In the genomic region with DNA sequence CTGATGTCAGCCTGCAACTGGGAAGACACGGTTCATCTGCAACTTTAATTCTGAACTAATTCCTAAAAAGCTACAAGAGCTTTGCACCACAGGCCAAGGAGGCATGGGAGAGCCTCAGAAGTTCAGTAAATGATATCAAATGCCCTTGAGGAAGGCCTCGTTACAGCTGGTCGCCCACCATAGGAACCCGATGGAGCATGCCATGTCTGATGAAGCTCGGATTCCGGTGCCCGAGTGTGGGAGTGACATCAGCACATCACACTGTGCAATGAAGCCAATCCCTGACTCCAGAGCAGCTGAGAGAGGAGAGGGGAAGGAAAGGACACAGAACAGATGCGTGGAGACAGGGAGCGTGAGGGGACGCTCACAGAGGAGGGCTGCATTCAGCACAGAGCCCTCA, we compare ENCODE assay signal across 25 mouse cellular contexts.
DNase-seq lines count a peak whose midpoint lies in the region; ATAC-seq and TF ChIP-seq lines count a peak whose summit lies in the region.
"Had no signal": no experiment of that assay in that cellular context is flagged by ENCODE, and none has a peak within 500 bp of the region (broad histone marks: within the 10 kb centered on the region; RNA-seq: fewer than 3 reads in every experiment).

No protein-coding gene starts in this region.

- no peak for ATAC-seq in hindbrain, embryonic 14.5 days (ENCODE audit: low FRiP score)
- ATAC-seq in kidney, postnatal 0 days (replicated peaks; ENCODE audit: low FRiP score, low read depth): peak; percentile 90
- ATAC-seq in neural tube, embryonic 13.5 days (ENCODE audit: low read depth): no peak
- ATAC-seq: forebrain, embryonic 14.5 days; intestine, embryonic 16.5 days; liver, embryonic 12.5 days; liver, postnatal 0 days; lung, postnatal 0 days had no signal

- H3K27me3 ChIP-seq in hindbrain, embryonic 10.5 days (ENCODE audit: insufficient read depth, poor library complexity, severe bottlenecking): peaks cover 2% of the 10 kb centered on the region; the same call in 1 of the 2 replicates
- no peaks in the 10 kb centered on the region for H3K27me3 ChIP-seq in hindbrain, embryonic 14.5 days (ENCODE audit: control insufficient read depth, insufficient read depth, low read length)
- no peaks in the 10 kb centered on the region for H3K27me3 ChIP-seq in kidney, postnatal 0 days (ENCODE audit: insufficient read depth, low read length)
- H3K27me3 ChIP-seq in neural tube, embryonic 13.5 days: no peaks in the 10 kb centered on the region
- H3K27me3 ChIP-seq: embryonic facial prominence, embryonic 12.5 days; hindbrain, embryonic 15.5 days; liver, embryonic 12.5 days had no signal

- no peak overlapping the region for H3K4me3 ChIP-seq in hindbrain, embryonic 10.5 days
- H3K4me3 ChIP-seq in hindbrain, embryonic 14.5 days (replicated peaks; ENCODE audit: low read length): no peak overlapping the region
- H3K4me3 ChIP-seq in kidney, postnatal 0 days (replicated peaks; ENCODE audit: low read depth, low read length): no peak overlapping the region
- H3K4me3 ChIP-seq in neural tube, embryonic 13.5 days: no peak overlapping the region
- H3K4me3 ChIP-seq: embryonic facial prominence, embryonic 12.5 days; hindbrain, embryonic 15.5 days; liver, embryonic 12.5 days had no signal

- no peaks in the 10 kb centered on the region for H3K36me3 ChIP-seq in hindbrain, embryonic 10.5 days
- no peaks in the 10 kb centered on the region for H3K36me3 ChIP-seq in hindbrain, embryonic 14.5 days (replicated peaks; ENCODE audit: control insufficient read depth, insufficient read depth)
- no peaks in the 10 kb centered on the region for H3K36me3 ChIP-seq in kidney, postnatal 0 days (ENCODE audit: insufficient read depth, low read length)
- H3K36me3 ChIP-seq in neural tube, embryonic 13.5 days: no peaks in the 10 kb centered on the region
- H3K36me3 ChIP-seq: embryonic facial prominence, embryonic 12.5 days; hindbrain, embryonic 15.5 days; liver, embryonic 12.5 days had no signal

- TF ChIP-seq CTCF in kidney, postnatal 0 days (IDR thresholded peaks at IDR 0.05; ENCODE audit: low read depth): no peak

- no peak for DNase-seq in hindbrain, embryonic 10.5 days (ENCODE audit: low spot score)
- DNase-seq in hindbrain, embryonic 14.5 days (ENCODE audit: low spot score): no peak
- peak; percentile 88 for DNase-seq in kidney, postnatal 0 days (ENCODE audit: low spot score)
- DNase-seq in kidney, postnatal 36 days: no peak
- peak; percentile 50 for DNase-seq in retina, postnatal 1 day
- DNase-seq in retina, embryonic 14.5 days (ENCODE audit: low spot score): no peak
- no peak for DNase-seq in layer of hippocampus, adult 8-10 months (ENCODE audit: low spot score in 2 of 2)
- DNase-seq: adrenal gland, postnatal 36 days; cerebellum, adult 18-20 months; cerebellum, postnatal 10 days; gastrocnemius, postnatal 14 days; heart, postnatal 14 days; kidney, postnatal 14 days; layer of hippocampus, postnatal 36 days; left cerebral cortex, postnatal 4 days; liver, postnatal 0 days; thymus, postnatal 4 days had no signal

- WGBS in hindbrain, embryonic 10.5 days: 32% methylated on average over 10 of the region's 10 CpGs
- 31% methylated on average over 10 of the region's 10 CpGs for WGBS in hindbrain, embryonic 14.5 days
- WGBS in kidney, postnatal 0 days: 33% methylated on average over 10 of the region's 10 CpGs
- WGBS in neural tube, embryonic 13.5 days: 55% methylated on average over 10 of the region's 10 CpGs

- H3K9me3 ChIP-seq in hindbrain, embryonic 10.5 days: 0 out of 2 replicates have a peak, but pooled peaks cover 3% of the 10 kb centered on the region
- H3K9me3 ChIP-seq in hindbrain, embryonic 14.5 days (ENCODE audit: control insufficient read depth, low read length): no peaks in the 10 kb centered on the region
- H3K9me3 ChIP-seq in kidney, postnatal 0 days (replicated peaks; ENCODE audit: low read length): no peaks in the 10 kb centered on the region
- no peaks in the 10 kb centered on the region for H3K9me3 ChIP-seq in neural tube, embryonic 13.5 days
- H3K9me3 ChIP-seq: embryonic facial prominence, embryonic 12.5 days; hindbrain, embryonic 15.5 days; liver, embryonic 12.5 days had no signal

- H3K4me1 ChIP-seq in hindbrain, embryonic 10.5 days (replicated peaks): peaks cover 20% of the 10 kb centered on the region
- peaks cover 18% of the 10 kb centered on the region for H3K4me1 ChIP-seq in hindbrain, embryonic 14.5 days (replicated peaks; ENCODE audit: control insufficient read depth, insufficient read depth, low read length)
- H3K4me1 ChIP-seq in kidney, postnatal 0 days (replicated peaks; ENCODE audit: insufficient read depth, low read length): peaks cover 13% of the 10 kb centered on the region; the same call in 1 of the 2 replicates
- H3K4me1 ChIP-seq in neural tube, embryonic 13.5 days (replicated peaks): peaks cover 39% of the 10 kb centered on the region
- H3K4me1 ChIP-seq: liver, embryonic 12.5 days had no signal

- H3K27ac ChIP-seq in hindbrain, embryonic 10.5 days: peak overlapping the region; percentile 47
- H3K27ac ChIP-seq in hindbrain, embryonic 14.5 days: no peak overlapping the region
- no peak overlapping the region for H3K27ac ChIP-seq in kidney, postnatal 0 days
- peak overlapping the region; percentile 49; the same call in 1 of the 2 replicates for H3K27ac ChIP-seq in neural tube, embryonic 13.5 days (replicated peaks)
- H3K27ac ChIP-seq: embryonic facial prominence, embryonic 12.5 days; hindbrain, embryonic 15.5 days; liver, embryonic 12.5 days; macrophage had no signal

- H3K4me2 ChIP-seq in hindbrain, embryonic 14.5 days (replicated peaks): no peak overlapping the region
- H3K4me2 ChIP-seq in kidney, postnatal 0 days (ENCODE audit: low read length): no peak overlapping the region
- no peak overlapping the region for H3K4me2 ChIP-seq in neural tube, embryonic 13.5 days
- H3K4me2 ChIP-seq: embryonic facial prominence, embryonic 12.5 days; hindbrain, embryonic 15.5 days; liver, embryonic 12.5 days had no signal

- H3K9ac ChIP-seq in hindbrain, embryonic 14.5 days: no peak overlapping the region
- H3K9ac ChIP-seq in kidney, postnatal 0 days (ENCODE audit: low read depth, low read length): no peak overlapping the region
- H3K9ac ChIP-seq in neural tube, embryonic 13.5 days: no peak overlapping the region
- H3K9ac ChIP-seq: embryonic facial prominence, embryonic 12.5 days; hindbrain, embryonic 15.5 days; liver, embryonic 12.5 days; liver, postnatal 0 days had no signal

Comparison
In these comparisons a context has a peak if more than half of its experiments do, and no peak if none do; other contexts are left out.
1. DNase-seq: peak in kidney, postnatal 0 days (single experiment) and retina, postnatal 1 day (single experiment); none in hindbrain, embryonic 10.5 days (single experiment), hindbrain, embryonic 14.5 days (single experiment), kidney, postnatal 36 days (0 of 2), retina, embryonic 14.5 days (single experiment) and layer of hippocampus, adult 8-10 months (0 of 2).
2. H3K27ac ChIP-seq: peak in hindbrain, embryonic 10.5 days (single experiment) and neural tube, embryonic 13.5 days (single experiment); none in hindbrain, embryonic 14.5 days (single experiment) and kidney, postnatal 0 days (single experiment).